Mouse (Mus musculus): ENCODE measurements around the gene Lgals4.

Lgals4 gene

GRCm38 (mm10) chr7:28808221-28808941, 25.3 kb upstream of the Lgals4 start, which contains the start of gene Hnrnpl:
Hnrnpl (plus strand) TSS chr7:28808541.
- DNase-seq (ENCODE audit: low read depth, low spot score): no peak

- DNase-seq (ENCODE audit: low read depth, low spot score): peak; percentile 91
Observed at GRCm38 (mm10) chr7:28808957-28809393, 24.7 kb upstream of the Lgals4 start.

DNA sequence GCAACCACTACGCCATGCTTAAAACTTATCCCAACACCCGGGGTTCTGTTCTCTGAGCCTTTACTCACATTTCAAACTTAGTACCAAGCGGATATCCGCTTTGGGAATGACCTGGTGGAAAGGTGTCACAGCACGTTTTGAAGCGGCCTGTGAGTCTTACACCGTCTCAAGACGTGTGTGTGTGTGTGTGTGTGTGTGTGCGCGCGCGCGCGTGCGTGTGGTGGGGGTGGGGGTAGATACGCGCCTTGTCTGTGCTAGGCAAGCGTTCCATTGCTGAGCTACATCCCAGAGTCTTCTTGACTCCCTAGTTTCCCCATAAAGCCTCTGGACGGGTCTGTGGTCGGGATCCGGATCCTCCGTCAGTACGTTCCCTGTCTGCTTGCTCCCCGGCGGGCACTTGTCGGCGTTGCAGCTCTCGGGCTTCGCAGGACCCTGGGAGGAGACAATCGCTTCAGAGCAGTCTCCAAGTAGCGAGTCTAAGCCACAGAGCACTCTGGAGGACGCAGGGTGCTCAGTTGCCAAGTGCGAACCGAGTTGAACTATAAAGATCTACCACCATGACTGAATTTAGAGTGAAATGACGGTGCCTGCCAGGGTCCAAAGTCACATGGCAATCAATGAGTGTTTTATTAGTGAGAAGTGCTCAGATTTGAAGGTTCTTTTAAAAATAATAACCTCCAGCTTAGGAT, 24.1 kb upstream of the Lgals4 start:
- DNase-seq (ENCODE audit: low read depth, low spot score): no peak

GRCm38 (mm10) chr7:28810107-28811066, 23.3 kb upstream of the Lgals4 start:
- DNase-seq (ENCODE audit: low read depth, low spot score): peak; percentile 99

DNA sequence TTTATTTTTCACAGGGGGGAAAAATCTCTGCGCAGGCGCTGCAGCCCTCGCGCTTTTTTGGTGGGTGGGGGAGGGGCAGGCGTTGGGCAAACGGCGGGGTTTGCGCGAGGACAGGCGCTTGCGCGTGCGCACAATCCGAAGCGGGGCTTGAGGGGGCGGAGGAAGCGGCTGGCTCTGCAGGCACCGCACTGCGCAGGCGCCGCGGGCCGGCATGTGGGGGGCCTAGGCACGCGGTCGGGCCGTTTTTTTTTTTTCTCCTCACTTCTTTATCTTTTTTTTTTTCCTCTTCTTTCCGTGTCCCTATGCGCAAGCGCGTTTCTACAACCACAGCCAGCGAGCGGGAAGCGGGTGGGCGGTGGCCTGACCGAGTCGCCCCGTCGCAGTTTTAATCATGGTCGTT, 22.4 kb upstream of the Lgals4 start:
- peak; percentile 95 for DNase-seq (ENCODE audit: low read depth, low spot score)

DNA sequence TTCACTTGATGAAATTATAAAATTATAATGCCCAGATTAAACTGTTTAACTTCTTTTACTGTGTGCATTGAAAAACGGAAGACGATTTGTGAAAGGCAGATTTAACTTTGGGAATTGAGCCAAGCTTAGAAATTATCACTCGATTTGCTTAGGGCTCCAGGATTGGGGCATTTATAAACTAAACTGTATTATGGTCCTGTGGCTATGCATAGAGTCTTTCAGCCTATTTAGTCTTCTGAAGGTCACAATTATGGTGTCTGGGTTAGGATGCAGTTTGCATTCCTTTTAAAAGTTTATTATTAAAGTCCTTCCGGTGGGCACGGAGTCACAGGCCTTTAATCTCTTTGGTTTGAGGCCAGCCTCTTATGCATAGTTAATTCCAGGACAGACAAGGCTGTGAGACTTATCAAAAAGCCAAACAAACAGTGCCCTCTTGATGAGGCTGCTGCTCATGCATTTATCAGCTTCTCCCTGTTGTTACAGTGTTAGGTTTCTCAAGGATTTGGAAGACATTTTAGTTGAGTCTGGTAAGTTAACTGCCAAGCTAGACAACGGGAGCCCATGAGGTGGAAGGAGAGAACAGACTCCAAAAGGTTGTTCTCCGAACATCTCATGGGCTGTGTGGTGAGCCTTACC, 21.9 kb upstream of the Lgals4 start:
- DNase-seq (ENCODE audit: low read depth, low spot score): no peak

DNA sequence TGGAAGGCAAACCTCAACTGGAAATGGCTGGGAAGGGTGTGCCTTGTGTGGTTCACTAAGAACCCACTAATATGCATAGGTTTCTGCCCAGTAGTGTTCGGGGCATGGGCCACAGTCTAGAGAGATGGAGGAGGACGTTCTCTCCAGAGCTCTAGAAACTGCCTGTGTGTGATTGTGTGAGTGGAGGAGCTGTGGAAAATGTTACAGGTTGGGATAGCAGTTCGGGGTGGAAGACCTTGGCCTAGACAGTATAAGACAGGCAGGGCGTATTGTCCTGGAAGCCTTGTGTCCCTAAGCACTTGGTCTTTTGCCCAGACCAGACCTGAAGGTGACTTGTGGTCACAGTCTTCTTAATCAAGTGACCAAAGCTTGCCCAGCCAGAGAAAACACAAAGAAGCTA, 21.2 kb upstream of the Lgals4 start:
- no peak for DNase-seq (ENCODE audit: low read depth, low spot score)

- no peak for DNase-seq (ENCODE audit: low read depth, low spot score)
Observed at GRCm38 (mm10) chr7:28812949-28813348, 20.7 kb upstream of the Lgals4 start.

DNA sequence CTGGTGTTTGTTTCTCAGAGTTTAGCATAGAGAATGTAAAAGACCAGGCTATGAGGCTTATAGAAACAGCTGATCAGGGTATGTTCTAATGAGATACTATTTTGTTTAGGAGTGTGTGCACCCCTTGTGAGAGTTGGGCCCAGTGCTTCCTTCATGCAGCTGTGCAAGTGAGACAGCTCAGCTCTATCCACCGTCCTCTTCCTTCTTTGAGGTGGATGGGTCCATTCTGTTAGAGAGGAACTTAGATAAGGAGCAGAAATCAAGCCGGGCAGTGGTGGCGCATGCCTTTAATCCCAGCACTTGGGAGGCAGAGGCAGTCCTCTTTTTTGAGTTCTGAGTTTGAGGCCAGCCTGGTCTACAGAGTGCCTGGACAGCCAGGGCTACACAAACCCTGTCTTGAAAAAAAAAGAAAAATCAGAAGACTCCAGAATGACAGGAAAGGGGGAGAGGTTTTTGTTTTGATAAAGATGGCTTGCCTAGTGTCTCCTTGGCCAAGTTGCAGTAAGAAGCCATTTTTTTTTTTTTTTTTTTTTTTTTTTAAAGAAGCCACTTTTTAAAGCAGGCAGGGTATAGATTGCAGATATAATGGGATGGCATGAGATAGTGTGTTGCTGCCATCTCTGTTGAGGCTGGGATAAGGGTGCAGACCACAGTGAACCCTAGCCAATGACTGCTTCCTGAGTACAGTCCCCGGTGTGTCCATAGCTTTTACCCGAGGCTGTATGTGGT, 19.2 kb upstream of the Lgals4 start:
- DNase-seq (ENCODE audit: low read depth, low spot score): no peak

GRCm38 (mm10) chr7:28815230-28815629, 18.4 kb upstream of the Lgals4 start:
- DNase-seq (ENCODE audit: low read depth, low spot score): no peak

GRCm38 (mm10) chr7:28816201-28816600, 17.5 kb upstream of the Lgals4 start:
- DNase-seq (ENCODE audit: low read depth, low spot score): no peak

- no peak for DNase-seq (ENCODE audit: low read depth, low spot score)
Observed at GRCm38 (mm10) chr7:28816920-28817319, 16.7 kb upstream of the Lgals4 start.

- DNase-seq (ENCODE audit: low read depth, low spot score): no peak
Observed at GRCm38 (mm10) chr7:28817524-28817923, 16.1 kb upstream of the Lgals4 start.

- DNase-seq (ENCODE audit: low read depth, low spot score): no peak
Observed at GRCm38 (mm10) chr7:28817957-28818356, 15.7 kb upstream of the Lgals4 start.

DNA sequence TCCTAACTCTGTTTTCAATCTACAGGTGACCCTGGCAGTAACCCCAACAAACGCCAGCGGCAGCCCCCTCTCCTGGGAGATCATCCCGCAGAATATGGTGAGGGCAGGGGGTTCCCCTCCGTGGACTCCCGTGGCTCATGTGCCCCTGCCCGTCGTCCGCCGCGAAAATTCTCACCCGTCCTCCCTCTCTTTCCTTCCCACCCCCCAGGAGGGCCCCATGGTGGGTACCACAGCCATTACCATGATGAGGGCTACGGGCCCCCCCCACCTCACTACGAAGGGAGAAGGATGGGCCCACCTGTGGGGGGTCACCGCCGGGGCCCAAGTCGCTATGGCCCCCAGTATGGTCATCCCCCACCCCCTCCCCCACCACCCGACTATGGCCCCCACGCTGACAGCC, 15.2 kb upstream of the Lgals4 start:
- no peak for DNase-seq (ENCODE audit: low read depth, low spot score)

GRCm38 (mm10) chr7:28818861-28819452, 14.7 kb upstream of the Lgals4 start:
- DNase-seq (ENCODE audit: low read depth, low spot score): no peak

DNA sequence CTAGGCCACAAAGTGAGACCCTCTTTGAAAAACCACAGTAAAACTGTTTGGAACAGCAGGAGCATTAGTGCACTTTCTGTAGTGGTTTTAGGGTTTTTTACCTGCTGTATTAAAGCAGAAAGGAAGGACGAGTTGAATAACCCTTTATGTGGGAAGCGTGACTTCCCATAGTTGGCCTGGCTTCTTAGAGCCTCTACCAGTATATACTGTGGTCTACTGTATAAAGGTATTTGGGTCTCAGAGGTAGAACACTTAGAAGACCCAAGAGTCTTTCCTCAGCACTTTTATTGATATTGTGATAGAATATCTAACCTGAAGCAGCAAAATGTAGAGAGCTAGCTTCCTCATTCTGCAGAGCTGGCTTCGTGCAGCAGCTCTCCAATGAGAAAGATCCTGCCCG, 14.1 kb upstream of the Lgals4 start:
- DNase-seq (ENCODE audit: low read depth, low spot score): no peak

DNA sequence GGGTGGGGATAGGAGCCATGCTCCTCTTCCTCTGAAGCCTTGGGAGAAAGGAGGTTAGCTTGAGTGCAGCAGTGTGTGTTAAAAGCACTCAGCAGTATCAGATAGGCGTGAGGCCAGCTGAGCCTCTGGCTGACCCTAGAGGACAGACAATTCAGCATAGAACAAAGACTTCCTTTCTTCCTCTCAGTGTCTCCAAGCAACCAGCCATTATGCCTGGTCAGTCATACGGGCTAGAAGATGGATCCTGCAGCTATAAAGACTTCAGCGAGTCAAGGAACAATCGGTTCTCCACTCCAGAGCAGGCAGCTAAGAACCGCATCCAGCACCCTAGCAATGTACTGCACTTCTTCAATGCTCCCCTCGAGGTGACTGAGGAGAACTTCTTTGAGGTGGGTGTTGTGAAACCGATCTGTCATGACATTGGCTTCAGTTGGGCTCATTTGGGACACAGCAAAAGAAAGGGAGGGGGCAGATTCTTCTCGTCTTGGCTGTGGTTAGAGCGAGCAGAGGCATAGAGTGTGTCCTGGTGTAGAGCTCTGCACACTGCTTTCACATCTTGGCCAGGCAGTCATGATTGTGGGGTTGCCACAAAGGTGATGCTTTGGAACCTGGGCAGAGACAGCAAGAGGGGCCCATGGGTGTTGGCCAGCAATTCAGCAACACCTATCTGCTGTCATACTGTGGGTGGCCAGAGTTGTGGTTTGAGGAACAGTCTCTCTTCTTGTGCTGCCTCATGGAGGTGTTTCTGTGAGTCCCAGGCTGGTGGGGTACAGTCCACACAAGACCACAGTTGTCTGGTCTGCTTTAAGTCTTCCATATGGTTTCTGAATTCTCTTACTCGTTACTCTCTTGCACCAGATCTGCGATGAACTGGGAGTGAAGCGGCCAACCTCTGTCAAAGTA, 13.0 kb upstream of the Lgals4 start:
- no peak for DNase-seq (ENCODE audit: low read depth, low spot score)

- no peak for DNase-seq (ENCODE audit: low read depth, low spot score)
Observed at GRCm38 (mm10) chr7:28821261-28821831, 12.3 kb upstream of the Lgals4 start.

Measured in forelimb bud, embryonic 11.5 days (tissue).